Mouse (Mus musculus) monocyte, adult 2 months (primary cell): ENCODE results near the gene Slco4c1.

ENCODE experiments used
- DNase-seq, 2 experiments: peaks; one replicate each; pipeline ENCODE4 v3.0.0; 2022; ENCODE audit warnings: low spot score in 2 of 2, low read depth in 1 of 2

Gene Slco4c1

GRCm38 (mm10) chr1:96871528-96872360 lies at the start of gene Slco4c1:
TSS of gene Slco4c1 (minus strand) at chr1:96872171.
- no peak for DNase-seq

GRCm38 (mm10) chr1:96917333-96917732 lies 45.4 kb upstream of the Slco4c1 start:
- DNase-seq = no peak

GRCm38 (mm10) chr1:96883788-96884187 lies 11.8 kb upstream of the Slco4c1 start:
- no peak for DNase-seq

GRCm38 (mm10) chr1:96878572-96878971 lies 6.6 kb upstream of the Slco4c1 start:
- DNase-seq = no peak

GRCm38 (mm10) chr1:96876076-96876475 lies 4.1 kb upstream of the Slco4c1 start:
- no peak for DNase-seq

GRCm38 (mm10) chr1:96874636-96875035 lies 2.7 kb upstream of the Slco4c1 start:
- DNase-seq = no peak

- DNase-seq = no peak
These were observed 356 bp upstream of the Slco4c1 start for GRCm38 (mm10) chr1:96872361-96872693.

- DNase-seq = no peak
These were observed 1.1 kb downstream of the Slco4c1 start for GRCm38 (mm10) chr1:96870764-96871307.

- DNase-seq = no peak
These were observed 3.2 kb downstream of the Slco4c1 start for GRCm38 (mm10) chr1:96868722-96869121.

GRCm38 (mm10) chr1:96866002-96866401 lies 6.0 kb downstream of the Slco4c1 start:
- no peak for DNase-seq

GRCm38 (mm10) chr1:96864120-96864519 lies 7.9 kb downstream of the Slco4c1 start:
- no peak for DNase-seq

GRCm38 (mm10) chr1:96859995-96860684 lies 11.8 kb downstream of the Slco4c1 start:
- no peak for DNase-seq

GRCm38 (mm10) chr1:96853541-96853940 lies 18.4 kb downstream of the Slco4c1 start:
- DNase-seq = no peak

GRCm38 (mm10) chr1:96849101-96849500 lies 22.9 kb downstream of the Slco4c1 start:
- no peak for DNase-seq

- no peak for DNase-seq
These were observed 23.4 kb downstream of the Slco4c1 start for GRCm38 (mm10) chr1:96848606-96849005.

GRCm38 (mm10) chr1:96846727-96847126 lies 25.2 kb downstream of the Slco4c1 start:
- no peak for DNase-seq

- no peak for DNase-seq
These were observed 66.7 kb downstream of the Slco4c1 start for GRCm38 (mm10) chr1:96805287-96805727.

- no peak for DNase-seq
These were observed 70.4 kb downstream of the Slco4c1 start for GRCm38 (mm10) chr1:96801595-96801994.

GRCm38 (mm10) chr1:96794690-96795089 lies 77.3 kb downstream of the Slco4c1 start:
- DNase-seq = no peak

GRCm38 (mm10) chr1:96794290-96794689 lies 77.7 kb downstream of the Slco4c1 start:
- DNase-seq = no peak

- DNase-seq = no peak
These were observed 82.7 kb downstream of the Slco4c1 start for GRCm38 (mm10) chr1:96789268-96789667.

- DNase-seq = no peak
These were observed 97.8 kb downstream of the Slco4c1 start for GRCm38 (mm10) chr1:96774174-96774573.
